Mouse (Mus musculus) MN1 (cell line): Measurements from ENCODE around the gene Ndufv2.

ENCODE experiments used
- DNase-seq: peaks from one replicate; pipeline ENCODE4 v3.0.0-alpha.2; 2016; ENCODE audit warnings: low spot score

The Ndufv2 gene

GRCm38 (mm10) chr17:66101380-66102330, at the start of gene Ndufv2:
Gene Ndufv2 (minus strand): TSS chr17:66101559.
- peak; percentile 99 for DNase-seq

GRCm38 (mm10) chr17:66131212-66131611, 29.9 kb upstream of the Ndufv2 start:
- no peak for DNase-seq

GRCm38 (mm10) chr17:66130371-66130770, 29.0 kb upstream of the Ndufv2 start:
- no peak for DNase-seq

- peak; percentile 55 for DNase-seq
Observed at GRCm38 (mm10) chr17:66125211-66125610, 23.9 kb upstream of the Ndufv2 start.

GRCm38 (mm10) chr17:66123816-66124610, 22.7 kb upstream of the Ndufv2 start:
- peak; percentile 49 for DNase-seq

- DNase-seq: peak; percentile 96
Observed at GRCm38 (mm10) chr17:66123066-66123815, 21.9 kb upstream of the Ndufv2 start, which contains the start of gene Ddx11. Gene Ddx11 (plus strand): TSS chr17:66123520.

GRCm38 (mm10) chr17:66120701-66121100, 19.3 kb upstream of the Ndufv2 start:
- peak; percentile 39 for DNase-seq

GRCm38 (mm10) chr17:66118991-66119390, 17.6 kb upstream of the Ndufv2 start:
- no peak for DNase-seq

- no peak for DNase-seq
Observed at GRCm38 (mm10) chr17:66112166-66112565, 10.8 kb upstream of the Ndufv2 start.

- DNase-seq: peak; percentile 92
Observed at GRCm38 (mm10) chr17:66111402-66111959, 10.1 kb upstream of the Ndufv2 start, which contains the start of gene Washc1. Gene Washc1 (plus strand): TSS chr17:66111545.

GRCm38 (mm10) chr17:66110746-66111145, 9.4 kb upstream of the Ndufv2 start:
- peak; percentile 49 for DNase-seq

GRCm38 (mm10) chr17:66108198-66108597, 6.8 kb upstream of the Ndufv2 start:
- no peak for DNase-seq

GRCm38 (mm10) chr17:66107466-66107865, 6.1 kb upstream of the Ndufv2 start:
- DNase-seq: no peak

GRCm38 (mm10) chr17:66106601-66107267, 5.4 kb upstream of the Ndufv2 start:
- DNase-seq: peak; percentile 71

- no peak for DNase-seq
Observed at GRCm38 (mm10) chr17:66104076-66104475, 2.7 kb upstream of the Ndufv2 start.

GRCm38 (mm10) chr17:66100566-66101379, 586 bp downstream of the Ndufv2 start:
- no peak for DNase-seq

- no peak for DNase-seq
Observed at GRCm38 (mm10) chr17:66092664-66093063, 8.7 kb downstream of the Ndufv2 start.

GRCm38 (mm10) chr17:66092065-66092464, 9.3 kb downstream of the Ndufv2 start:
- no peak for DNase-seq

- DNase-seq: no peak
Observed at GRCm38 (mm10) chr17:66091392-66091791, 10.0 kb downstream of the Ndufv2 start.

GRCm38 (mm10) chr17:66090251-66090650, 11.1 kb downstream of the Ndufv2 start:
- no peak for DNase-seq
